Mouse (Mus musculus): ENCODE measurements around the gene Prdx3. TPM values are rescaled to one million over a fixed set of nuclear protein-coding genes. Genes with fewer than 3 reads are reported as not detected.
"Not testable (repeated sequence)": the region's sequence is repeated elsewhere in the genome, so short reads cannot be mapped to it uniquely, and the experiment has no call there.

Prdx3 gene
- polyA plus RNA-seq, 1 experiment from 2014 or later: 45.1 TPM

DNA sequence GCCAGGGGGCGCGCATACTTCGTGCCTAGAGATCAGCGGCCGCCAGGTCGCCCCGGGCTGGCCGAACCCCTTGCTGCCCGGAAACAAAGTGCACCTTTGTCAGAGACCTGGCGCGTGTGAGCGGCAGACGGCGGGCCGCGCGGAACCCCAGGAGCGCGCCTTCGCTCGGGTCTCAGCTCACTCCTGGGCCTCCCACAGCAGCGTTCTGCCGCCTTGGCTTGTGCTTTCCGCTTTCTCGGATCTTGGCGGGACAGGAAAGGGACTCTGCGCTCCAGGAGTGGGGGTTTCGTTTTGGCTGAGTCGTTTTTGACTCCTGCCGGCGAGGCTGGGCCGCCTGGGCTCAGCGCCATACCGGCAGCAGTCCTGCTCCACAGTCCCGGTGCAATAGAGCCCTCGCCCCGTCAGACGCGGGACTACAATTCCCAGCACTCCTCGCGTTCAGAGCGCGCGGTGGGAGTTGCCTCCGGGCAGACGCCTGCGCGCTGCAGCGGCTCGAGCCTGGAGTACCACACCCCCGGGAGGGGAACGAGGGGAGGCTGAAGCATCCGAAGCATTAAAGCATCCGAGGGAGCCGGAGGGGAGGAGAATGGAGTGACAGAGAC, 15.5 kb upstream of the Prdx3 start, which contains the start of gene Grk5:
Grk5 (plus strand) TSS at position 36 of the 602 bp plus-strand sequence.
- H3K4me3 ChIP-seq (ENCODE audit: inconsistent target): peak within 1 kb of the TSS; percentile 48
- H3K36me3 ChIP-seq (ENCODE audit: inconsistent target): no peaks in the 10 kb centered on the region
- 1% methylated on average over 52 of the region's 55 CpGs for WGBS (ENCODE audit: missing documents)
- H3K79me2 ChIP-seq (ENCODE audit: inconsistent target): no peaks in the 10 kb centered on the region; the same call in 1 of the 2 replicates
- H3K27ac ChIP-seq: peak within 1 kb of the TSS; percentile 53

DNA sequence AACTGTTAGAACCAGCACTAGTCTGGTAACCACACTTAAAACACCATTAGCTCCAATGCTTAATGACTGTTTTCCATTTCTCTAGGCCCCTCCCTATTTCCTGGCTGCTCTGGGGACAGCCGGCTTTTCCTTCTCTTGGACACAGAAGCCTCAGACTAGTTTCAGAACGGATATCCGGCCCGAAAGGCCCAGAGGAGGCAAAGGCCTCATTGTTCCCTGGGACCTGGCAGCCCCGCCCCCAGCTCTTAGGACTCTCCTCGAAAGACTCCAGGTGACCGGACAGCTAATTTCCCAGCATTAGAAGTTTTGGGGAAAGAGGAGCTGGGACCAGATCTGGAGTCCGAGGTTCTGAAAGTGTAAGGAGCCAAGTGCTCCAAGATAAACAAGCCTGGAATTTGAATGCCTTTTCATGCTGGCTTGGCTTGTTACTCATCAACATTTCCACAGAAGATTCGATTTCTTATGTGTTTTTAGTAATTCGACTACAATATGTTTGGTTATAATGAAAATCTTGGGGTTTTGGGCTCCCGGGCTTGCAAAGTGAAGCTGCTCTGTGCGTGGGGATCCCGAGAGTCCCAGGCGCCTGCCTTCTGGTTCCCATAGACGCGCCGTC, 14.9 kb upstream of the Prdx3 start:
- WGBS (ENCODE audit: missing documents): 12% methylated on average over 17 of the region's 17 CpGs
- Histone ChIP-seq H3K79me2 (ENCODE audit: inconsistent target) (no peaks in the 10 kb centered on the region; the same call in 1 of the 2 replicates), H3K36me3 (ENCODE audit: inconsistent target) (no peaks in the 10 kb centered on the region), H3K4me3 (ENCODE audit: inconsistent target) (peak overlapping the region; percentile 48; the same call in 1 of the 2 replicates), H3K27ac (peak overlapping the region; percentile 31; the same call in 1 of the 2 replicates)

DNA sequence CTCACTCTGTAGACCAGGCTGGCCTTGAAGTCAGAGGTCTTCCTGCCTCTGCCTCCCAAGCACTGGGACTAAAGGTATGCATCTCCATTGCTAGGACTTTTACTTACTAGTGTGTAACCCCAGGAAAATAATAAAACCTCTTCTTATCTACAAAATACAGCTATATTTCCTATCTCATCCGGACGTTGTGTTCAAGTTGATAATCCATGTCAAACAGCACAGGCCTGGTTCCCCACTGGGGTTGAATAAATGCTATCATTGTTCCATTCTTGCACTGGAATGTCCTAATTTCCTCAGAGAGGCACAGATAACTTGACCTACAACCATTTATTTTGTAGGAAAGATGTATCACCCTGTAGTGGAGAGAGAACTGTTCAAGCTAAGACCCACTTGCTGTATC, 13.3 kb upstream of the Prdx3 start:
- no peaks in the 10 kb centered on the region for H3K36me3 ChIP-seq (ENCODE audit: inconsistent target)
- no peak overlapping the region for H3K27ac ChIP-seq
- no peaks in the 10 kb centered on the region; the same call in 1 of the 2 replicates for H3K79me2 ChIP-seq (ENCODE audit: inconsistent target)
- H3K4me3 ChIP-seq (ENCODE audit: inconsistent target): no peak overlapping the region
- WGBS (ENCODE audit: missing documents): 94% methylated on average over 2 of the region's 2 CpGs

DNA sequence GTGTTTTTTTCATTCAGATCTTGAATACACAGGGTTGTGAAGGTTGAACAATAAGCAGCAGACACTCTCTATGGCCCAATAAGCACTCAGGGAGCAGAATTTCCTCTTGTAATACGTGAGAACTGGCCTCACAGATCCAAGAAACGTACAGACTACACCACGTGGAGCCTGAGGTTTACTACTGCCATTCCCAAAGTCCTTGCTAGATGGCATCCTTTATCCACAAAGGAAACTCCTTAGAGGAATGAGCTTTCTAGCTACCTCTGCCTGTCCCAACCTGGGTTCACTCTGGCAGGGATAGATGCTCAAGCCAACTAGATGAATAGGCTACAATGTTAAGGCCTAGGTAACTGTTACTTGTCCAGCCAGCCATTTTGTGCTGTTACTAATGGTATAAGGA, 8.8 kb upstream of the Prdx3 start:
- Histone ChIP-seq H3K4me3 (ENCODE audit: inconsistent target) (no peak overlapping the region), H3K27ac (no peak overlapping the region), H3K79me2 (ENCODE audit: inconsistent target) (no peaks in the 10 kb centered on the region), H3K36me3 (ENCODE audit: inconsistent target) (no peaks in the 10 kb centered on the region)
- 82% methylated on average over 2 of the region's 3 CpGs for WGBS (ENCODE audit: missing documents)

- Histone ChIP-seq H3K36me3 (ENCODE audit: inconsistent target) (peaks cover 13% of the 10 kb centered on the region), H3K27ac (no peak overlapping the region), H3K4me3 (ENCODE audit: inconsistent target) (peak overlapping the region; percentile 79), H3K79me2 (ENCODE audit: inconsistent target) (no peaks in the 10 kb centered on the region; the same call in 1 of the 2 replicates)
- 15% methylated on average over 4 of the region's 4 CpGs for WGBS (ENCODE audit: missing documents)
Observed at GRCm38 (mm10) chr19:60873501-60873900, 855 bp downstream of the Prdx3 start.

DNA sequence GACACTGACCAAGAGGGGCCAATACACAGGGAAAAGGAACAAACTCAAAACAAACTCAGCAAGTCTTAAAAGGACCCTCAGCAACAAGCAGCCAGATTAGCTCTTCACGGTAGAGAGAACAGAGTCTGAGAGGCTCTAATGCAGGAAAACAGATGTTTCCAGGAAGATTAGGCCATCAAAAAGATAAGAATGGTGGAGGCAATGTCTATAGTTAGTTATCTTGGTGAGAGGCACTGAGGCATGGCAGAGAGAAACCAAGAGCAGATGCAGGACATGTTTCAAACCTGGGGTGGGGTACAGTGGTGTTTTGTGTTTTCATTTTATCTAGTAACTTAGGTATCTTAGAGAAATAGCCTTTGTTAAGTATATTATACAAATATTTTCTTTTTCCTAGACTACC, 2.1 kb downstream of the Prdx3 start:
- Histone ChIP-seq H3K4me3 (ENCODE audit: inconsistent target) (no peak overlapping the region), H3K79me2 (ENCODE audit: inconsistent target) (no peaks in the 10 kb centered on the region; the same call in 1 of the 2 replicates), H3K27ac (no peak overlapping the region), H3K36me3 (ENCODE audit: inconsistent target) (peaks cover 13% of the 10 kb centered on the region)
- WGBS (ENCODE audit: missing documents): 45% methylated on average over 1 of the region's 1 CpGs

GRCm38 (mm10) chr19:60871366-60871765, 3.0 kb downstream of the Prdx3 start:
- no peak overlapping the region for H3K27ac ChIP-seq
- no peak overlapping the region for H3K4me3 ChIP-seq (ENCODE audit: inconsistent target)
- peaks cover 16% of the 10 kb centered on the region for H3K36me3 ChIP-seq (ENCODE audit: inconsistent target)
- no peaks in the 10 kb centered on the region; the same call in 1 of the 2 replicates for H3K79me2 ChIP-seq (ENCODE audit: inconsistent target)
- 87% methylated on average over 4 of the region's 5 CpGs for WGBS (ENCODE audit: missing documents)

DNA sequence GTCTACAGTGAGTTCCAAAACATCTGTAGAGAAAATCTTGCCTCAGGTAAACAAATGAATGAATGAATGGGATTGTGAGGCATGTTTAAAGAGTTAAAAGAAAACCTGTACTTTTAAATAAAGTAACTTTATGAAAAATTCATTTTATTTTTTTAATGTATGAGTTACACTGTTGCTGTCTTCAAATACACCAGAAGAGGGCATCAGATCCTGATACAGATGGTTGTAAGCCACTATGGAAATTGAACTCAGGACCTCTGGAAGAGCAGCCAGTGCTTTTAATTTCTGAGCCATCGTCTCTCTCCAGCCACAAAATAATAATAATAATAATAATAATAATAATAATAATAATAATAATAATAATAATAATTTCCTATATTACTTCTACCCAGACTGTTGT, 3.9 kb downstream of the Prdx3 start:
- peaks cover 20% of the 10 kb centered on the region for H3K36me3 ChIP-seq (ENCODE audit: inconsistent target)
- no peaks in the 10 kb centered on the region; the same call in 1 of the 2 replicates for H3K79me2 ChIP-seq (ENCODE audit: inconsistent target)
- no peak overlapping the region for H3K27ac ChIP-seq
- no CpG with 5 or more reads among the region's 1 CpGs for WGBS (ENCODE audit: missing documents)
- no peak overlapping the region for H3K4me3 ChIP-seq (ENCODE audit: inconsistent target)

DNA sequence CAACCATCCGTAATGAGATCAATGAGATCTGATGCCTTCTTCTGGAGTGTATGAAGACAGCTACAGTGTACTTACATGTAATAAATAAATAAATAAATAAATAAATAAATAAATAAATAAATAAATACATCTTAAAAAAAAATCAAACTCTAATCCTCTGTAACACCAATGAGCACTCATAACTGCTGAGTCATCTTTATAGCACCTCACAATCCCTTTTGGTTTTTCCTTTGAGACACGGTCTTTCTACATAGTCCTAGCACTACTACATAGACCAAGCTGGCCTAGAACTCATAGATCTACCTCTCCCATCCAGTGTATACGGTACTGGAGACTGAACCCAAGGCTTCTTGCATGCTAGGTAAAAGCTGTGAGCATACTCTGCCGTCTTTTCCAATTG, 8.2 kb downstream of the Prdx3 start:
- H3K27ac ChIP-seq; H3K79me2 ChIP-seq (ENCODE audit: inconsistent target); H3K4me3 ChIP-seq (ENCODE audit: inconsistent target): not testable (repeated sequence)
- peaks cover 37% of the 10 kb centered on the region for H3K36me3 ChIP-seq (ENCODE audit: inconsistent target)
- 92% methylated on average over 4 of the region's 4 CpGs for WGBS (ENCODE audit: missing documents)

- peak within 1 kb of the TSS; percentile 22; the same call in 1 of the 2 replicates for H3K27ac ChIP-seq
- WGBS (ENCODE audit: missing documents): 2% methylated on average over 30 of the region's 30 CpGs
- no peaks in the 10 kb centered on the region for H3K79me2 ChIP-seq (ENCODE audit: inconsistent target)
- H3K4me3 ChIP-seq (ENCODE audit: inconsistent target): peak within 1 kb of the TSS; percentile 69
- H3K36me3 ChIP-seq (ENCODE audit: inconsistent target): peaks cover 21% of the 10 kb centered on the region; the same call in 1 of the 2 replicates
Observed at GRCm38 (mm10) chr19:60860868-60861700, 13.3 kb downstream of the Prdx3 start, which contains the start of gene Sfxn4. Sfxn4 (minus strand) TSS chr19:60861479.

DNA sequence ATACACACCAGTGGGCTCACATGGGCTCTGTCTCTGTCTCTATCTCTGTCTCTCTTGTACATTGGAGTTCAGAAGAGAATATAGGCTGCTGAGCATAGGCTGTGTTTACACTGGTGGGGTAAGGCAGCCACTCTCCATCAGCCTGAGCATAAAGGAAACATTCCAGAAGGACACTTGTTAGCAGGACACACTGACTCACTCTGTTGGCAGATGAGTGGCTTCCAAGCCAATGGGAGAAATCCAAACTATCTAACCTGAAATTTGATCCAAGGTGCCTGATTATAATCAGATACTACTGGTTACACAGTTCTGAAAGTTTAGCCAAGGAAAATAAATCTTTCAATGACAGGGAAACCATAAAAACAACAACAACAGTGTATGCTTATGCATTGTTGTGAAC, 28.6 kb downstream of the Prdx3 start:
- Histone ChIP-seq H3K27ac (no peak overlapping the region), H3K4me3 (ENCODE audit: inconsistent target) (no peak overlapping the region), H3K36me3 (ENCODE audit: inconsistent target) (no peaks in the 10 kb centered on the region)

GRCm38 (mm10) chr19:60843324-60843723, 31.0 kb downstream of the Prdx3 start:
- H3K4me3 ChIP-seq (ENCODE audit: inconsistent target): no peak overlapping the region
- no peak overlapping the region for H3K27ac ChIP-seq
- peaks cover 13% of the 10 kb centered on the region; the same call in 1 of the 2 replicates for H3K36me3 ChIP-seq (ENCODE audit: inconsistent target)
- no peaks in the 10 kb centered on the region for H3K79me2 ChIP-seq (ENCODE audit: inconsistent target)

More for the DNA sequence above, 28.6 kb downstream of the Prdx3 start:
- H3K79me2 ChIP-seq (ENCODE audit: inconsistent target): no peaks in the 10 kb centered on the region

GRCm38 (mm10) chr19:60837747-60838146, 36.6 kb downstream of the Prdx3 start:
- peaks cover 52% of the 10 kb centered on the region for H3K36me3 ChIP-seq (ENCODE audit: inconsistent target)
- H3K79me2 ChIP-seq (ENCODE audit: inconsistent target): no peaks in the 10 kb centered on the region
- no peak overlapping the region for H3K27ac ChIP-seq
- 86% methylated on average over 1 of the region's 1 CpGs for WGBS (ENCODE audit: missing documents)
- H3K4me3 ChIP-seq (ENCODE audit: inconsistent target): no peak overlapping the region

GRCm38 (mm10) chr19:60818677-60819076, 55.7 kb downstream of the Prdx3 start:
- H3K79me2 ChIP-seq (ENCODE audit: inconsistent target): peaks cover 42% of the 10 kb centered on the region
- H3K36me3 ChIP-seq (ENCODE audit: inconsistent target): peaks cover 25% of the 10 kb centered on the region; the same call in 1 of the 2 replicates
- H3K27ac ChIP-seq: peak overlapping the region; percentile 83
- 2% methylated on average over 6 of the region's 6 CpGs for whole genome bisulfite sequencing (ENCODE audit: missing documents)
- no peak overlapping the region for H3K4me3 ChIP-seq (ENCODE audit: inconsistent target)

All from macrophage (primary cell).